Mouse (Mus musculus) liver, embryonic 14.5 days (tissue): ENCODE data around the gene Galnt10. TPM values are rescaled to one million over a fixed set of nuclear protein-coding genes. Genes with fewer than 3 reads are reported as not detected.

Source experiments
- ATAC-seq: fragments of 200-750 bp; cut with Nextera tagmentation; 2 replicates; pipeline ENCODE4 v1.8.0; 2017; ENCODE audit warnings: moderate number of reproducible peaks, mild to moderate bottlenecking, moderate library complexity; ENCODE audit not compliant: insufficient read depth
- DNase-seq, 3 experiments: peaks; one replicate each; pipeline ENCODE4 v3.0.0-alpha.2; 2012 to 2013; ENCODE audit warnings: low read depth in 3 of 3, low spot score in 3 of 3
- H3K27ac ChIP-seq: fragments of 300-500 bp; sonication (generic); 2 replicates; pipeline ENCODE4 v1.5.1; 2014; ENCODE audit warnings: moderate library complexity, mild to moderate bottlenecking, control low read depth, inconsistent platforms
- H3K27me3 ChIP-seq: fragments of 300-500 bp; sonication (generic); 2 replicates; pipeline ENCODE4 v1.6.1; 2014; ENCODE audit warnings: mild to moderate bottlenecking, low read length, moderate library complexity; ENCODE audit not compliant: control insufficient read depth, insufficient read depth
- H3K36me3 ChIP-seq: fragments of 300-500 bp; sonication (generic); replicated peaks from 2 replicates; pipeline ENCODE4 v1.6.1; 2014; ENCODE audit warnings: low read depth; ENCODE audit not compliant: control insufficient read depth, insufficient read depth
- H3K4me1 ChIP-seq, 2 experiments: fragments of 200-500 bp in 1 of 2; fragments of 300-500 bp in 1 of 2; sonication (generic) in 1 of 2; replicated peaks; 2 replicates each; pipeline ENCODE4 v1.6.1; 2012 to 2014; ENCODE audit warnings: antibody characterized with exemption in 1 of 2, inconsistent platforms in 1 of 2, low read length in 1 of 2; ENCODE audit not compliant: control insufficient read depth in 2 of 2, insufficient read depth in 2 of 2
- H3K4me2 ChIP-seq: fragments of 300-500 bp; sonication (generic); 2 replicates; pipeline ENCODE4 v1.6.1; 2014; ENCODE audit warnings: low read depth, mild to moderate bottlenecking, control low read depth, moderate library complexity
- H3K4me3 ChIP-seq, 2 experiments: fragments of 200-500 bp in 1 of 2; fragments of 300-500 bp in 1 of 2; sonication (generic) in 1 of 2; 2 replicates each; pipeline ENCODE4 v1.5.1; 2012 to 2014; ENCODE audit warnings: low read depth in 2 of 2, low read length in 2 of 2, mild to moderate bottlenecking in 2 of 2, control low read depth in 1 of 2, inconsistent platforms in 1 of 2, moderate library complexity in 1 of 2; ENCODE audit not compliant: insufficient read depth in 1 of 2
- H3K9ac ChIP-seq: fragments of 300-500 bp; sonication (generic); replicated peaks from 2 replicates; pipeline ENCODE4 v1.6.1; 2014; ENCODE audit warnings: mild to moderate bottlenecking, control low read depth, moderate library complexity
- H3K9me3 ChIP-seq: fragments of 300-500 bp; sonication (generic); 2 replicates; pipeline ENCODE4 v1.6.1; 2016; ENCODE audit warnings: low read length, mixed read lengths; ENCODE audit not compliant: control insufficient read depth
- CTCF ChIP-seq: IDR thresholded peaks from 2 replicates; pipeline ENCODE4 v1.5.1; 2016; ENCODE audit warnings: antibody characterized with exemption, low read depth, control low read depth
- EP300 ChIP-seq: IDR thresholded peaks from 2 replicates; pipeline ENCODE4 v1.6.1; 2016; ENCODE audit warnings: antibody characterized with exemption, low read depth
- WGBS: fragments of 180-500 bp; shearing (Covaris S2); extraction: QIAGEN DNeasy Blood & Tissue Kit; methylation state at CpG from one replicate; pipeline ENCODE4 v1.1.7; 2014; ENCODE audit not compliant: insufficient replicate concordance; 5-methylcytosine and 5-hydroxymethylcytosine counted together
- polyA plus RNA-seq, 2 experiments: library from polyadenylated mRNA; depleted of rRNA in 1 of 2; stranded (reverse) in 1 of 2; unstranded in 1 of 2; fragments of >200 nt; fragmentation: Nextera tagmentation in 1 of 2; extraction: Ambion mirVana in 1 of 2; gene quantifications; 2 replicates each; pipeline versions ENCODE4 v1.2.1 to v1.2.3; 2012 to 2014

Galnt10 gene
- polyA plus RNA-seq, 2 experiments = 13.1 to 13.9 TPM

- Histone ChIP-seq H3K4me3 (peak overlapping the region; percentile 9; a peak in 2 of 4 replicates), H3K4me1 (peaks cover 76 to 77% of the 10 kb centered on the region in 2 experiments)
- ATAC-seq = no peak
Measured at GRCm38 (mm10) chr11:57649671-57650070, 4.4 kb downstream of the Galnt10 start.

GRCm38 (mm10) chr11:57650867-57651266 lies 5.6 kb downstream of the Galnt10 start:
- Histone ChIP-seq H3K27me3 (no peaks in the 10 kb centered on the region), H3K4me3 (peak overlapping the region; percentile 36 to 45), H3K4me1 (peaks cover 85 to 87% of the 10 kb centered on the region in 2 experiments), H3K9me3 (no peaks in the 10 kb centered on the region), H3K27ac (peak overlapping the region; percentile 99), H3K36me3 (peaks cover 19% of the 10 kb centered on the region), H3K9ac (peak overlapping the region; percentile 75), H3K4me2 (peak overlapping the region; percentile 92)
- no peak for TF ChIP-seq EP300
- TF ChIP-seq CTCF = no peak
- DNase-seq = no peak
- WGBS = 41% methylated on average over 2 of the region's 2 CpGs
- ATAC-seq = no peak

More at GRCm38 (mm10) chr11:57649671-57650070, 4.4 kb downstream of the Galnt10 start:
- Histone ChIP-seq H3K9ac (peak overlapping the region; percentile 75), H3K36me3 (peaks cover 19% of the 10 kb centered on the region), H3K4me2 (peak overlapping the region; percentile 92), H3K9me3 (no peaks in the 10 kb centered on the region), H3K27ac (no peak overlapping the region), H3K27me3 (no peaks in the 10 kb centered on the region)
- WGBS = 31% methylated on average over 10 of the region's 10 CpGs
- no peak for DNase-seq
- no peak for TF ChIP-seq CTCF
- no peak for TF ChIP-seq EP300

- peak; percentile 87 to 93 (median 93) for DNase-seq
- ATAC-seq = peak; percentile 68
- WGBS = 18% methylated on average over 15 of the region's 15 CpGs
- TF ChIP-seq CTCF (peak; percentile 36), EP300 (peak; percentile 98)
- H3K9me3 ChIP-seq = no peaks in the 10 kb centered on the region
- peaks cover 19% of the 10 kb centered on the region for H3K36me3 ChIP-seq
- H3K4me1 ChIP-seq = peaks cover 90 to 91% of the 10 kb centered on the region in 2 experiments
- peak overlapping the region; percentile 92 for H3K4me2 ChIP-seq
- H3K4me3 ChIP-seq = peak overlapping the region; percentile 38 to 45
- peak overlapping the region; percentile 99 for H3K27ac ChIP-seq
- H3K9ac ChIP-seq = peak overlapping the region; percentile 75
- H3K27me3 ChIP-seq = no peaks in the 10 kb centered on the region
Measured at GRCm38 (mm10) chr11:57651281-57651810, 6.1 kb downstream of the Galnt10 start.

DNA sequence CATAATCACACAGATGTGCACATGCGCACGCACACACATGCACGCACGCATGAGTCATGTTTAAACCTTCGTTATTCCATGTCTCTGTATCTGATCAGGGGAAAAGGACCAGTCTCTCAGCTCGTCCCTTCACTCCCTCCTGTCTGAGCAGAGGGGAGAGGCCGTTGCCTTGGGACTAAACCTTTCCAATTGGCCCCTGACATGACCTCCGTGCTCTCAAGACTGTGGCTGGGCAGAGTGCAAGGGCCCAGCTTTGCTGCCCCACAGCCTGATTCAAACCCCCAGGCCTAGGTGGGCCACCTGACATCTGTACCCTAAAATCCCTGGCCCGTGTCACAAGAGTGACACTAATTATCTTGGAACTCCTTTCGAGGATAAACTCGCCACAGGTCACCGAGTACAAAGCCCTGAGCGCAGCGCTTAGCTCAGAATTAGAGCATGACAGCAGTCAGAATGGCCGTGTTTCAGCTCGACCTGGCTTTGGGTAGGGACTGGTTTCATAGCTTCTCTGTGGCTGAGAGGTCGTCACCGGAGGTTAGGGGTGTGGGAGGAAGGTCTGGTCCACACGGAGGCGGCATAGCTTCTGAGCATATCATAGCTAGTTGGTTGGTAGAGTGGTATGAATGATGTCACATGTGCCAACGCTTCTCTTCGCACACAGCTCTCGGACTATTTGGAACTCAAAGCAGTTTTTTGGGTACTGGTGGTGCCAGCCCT lies 7.1 kb downstream of the Galnt10 start:
- H3K9ac ChIP-seq = peak overlapping the region; percentile 75
- peak overlapping the region; percentile 38 to 45; a peak in 3 of 4 replicates for H3K4me3 ChIP-seq
- peak overlapping the region; percentile 92 for H3K4me2 ChIP-seq
- peaks cover 92 to 93% of the 10 kb centered on the region in 2 experiments for H3K4me1 ChIP-seq
- peaks cover 19% of the 10 kb centered on the region for H3K36me3 ChIP-seq
- no peak for ATAC-seq
- H3K9me3 ChIP-seq = no peaks in the 10 kb centered on the region
- WGBS = 81% methylated on average over 23 of the region's 23 CpGs
- DNase-seq = no peak
- H3K27me3 ChIP-seq = no peaks in the 10 kb centered on the region
- TF ChIP-seq EP300 = no peak
- TF ChIP-seq CTCF = no peak
- H3K27ac ChIP-seq = peak overlapping the region; percentile 99
